Mouse (Mus musculus) bone marrow macrophage, adult 2 months (primary cell): ENCODE data around the gene Ptprg.

Experiments
- CTCF ChIP-seq: IDR thresholded peaks from 2 replicates; pipeline ENCODE4 v1.5.1; 2012; ENCODE audit warnings: low read depth, mild to moderate bottlenecking, low read length, moderate library complexity
- POLR2A ChIP-seq: IDR thresholded peaks from 2 replicates; pipeline ENCODE4 v1.6.1; 2012; ENCODE audit warnings: mild to moderate bottlenecking, low read depth, low read length, borderline replicate concordance

- TF ChIP-seq CTCF: no peak
- no peak for TF ChIP-seq POLR2A
Measured at GRCm38 (mm10) chr14:11565283-11565682, 12.0 kb downstream of the Ptprg start.
